Comparison of ENCODE assay signal across 13 mouse cellular contexts in the genomic region with DNA sequence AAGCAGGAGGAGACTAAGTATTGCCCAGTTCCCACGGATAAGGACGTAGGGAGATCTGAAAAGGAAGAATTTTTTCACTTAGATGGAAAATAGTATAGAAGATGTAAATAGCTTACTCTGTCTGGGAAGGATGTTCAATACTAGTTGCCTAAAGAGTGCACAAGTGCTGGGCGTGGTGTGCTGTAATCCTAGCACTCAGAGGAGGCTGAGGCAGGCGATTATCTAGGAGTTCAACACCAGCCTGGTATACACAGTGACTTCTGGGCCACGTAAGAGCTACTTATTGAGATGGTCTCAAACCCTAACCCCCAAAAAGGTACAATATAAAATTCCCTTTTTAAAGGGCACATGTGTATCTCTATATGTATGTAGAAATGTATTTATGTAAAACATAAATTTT. TPM values are rescaled to one million over a fixed set of nuclear protein-coding genes. Genes with fewer than 3 reads are reported as not detected.
DNase-seq lines count a peak whose midpoint lies in the region; ATAC-seq lines count a peak whose summit lies in the region.
"Had no signal": no experiment of that assay in that cellular context is flagged by ENCODE, and none has a peak within 500 bp of the region (broad histone marks: within the 10 kb centered on the region; RNA-seq: fewer than 3 reads in every experiment).

No protein-coding gene starts in this region.

- H3K9ac ChIP-seq in neural tube, embryonic 12.5 days = no peak overlapping the region
- no peak overlapping the region for H3K9ac ChIP-seq in liver, embryonic 13.5 days

- peaks cover 26% of the 10 kb centered on the region for H3K36me3 ChIP-seq in heart, embryonic 10.5 days
- H3K36me3 ChIP-seq in neural tube, embryonic 12.5 days = 0 out of 2 replicates have a peak, but pooled peaks cover 3% of the 10 kb centered on the region
- H3K36me3 ChIP-seq in liver, embryonic 13.5 days = peaks cover 10% of the 10 kb centered on the region

- H3K9me3 ChIP-seq in heart, embryonic 10.5 days = no peaks in the 10 kb centered on the region
- no peaks in the 10 kb centered on the region for H3K9me3 ChIP-seq in neural tube, embryonic 12.5 days
- H3K9me3 ChIP-seq in liver, embryonic 13.5 days (replicated peaks) = no peaks in the 10 kb centered on the region

- no peaks in the 10 kb centered on the region for H3K27me3 ChIP-seq in heart, embryonic 10.5 days (ENCODE audit: insufficient read depth, poor library complexity, severe bottlenecking)
- H3K27me3 ChIP-seq in neural tube, embryonic 12.5 days (replicated peaks) = no peaks in the 10 kb centered on the region
- no peaks in the 10 kb centered on the region for H3K27me3 ChIP-seq in liver, embryonic 13.5 days

- no peak for ATAC-seq in neural tube, embryonic 12.5 days (ENCODE audit: low FRiP score, low read depth)
- ATAC-seq in liver, embryonic 13.5 days (ENCODE audit: low read depth) = peak; percentile 43; the same call in 1 of the 2 replicates
- no peak for ATAC-seq in frontal cortex, adult (ENCODE audit: low TSS enrichment)

- peak overlapping the region; percentile 38; the same call in 1 of the 2 replicates for H3K4me2 ChIP-seq in neural tube, embryonic 12.5 days (replicated peaks)
- H3K4me2 ChIP-seq in liver, embryonic 13.5 days = 0 out of 2 replicates have a peak overlapping the region, but pooled peaks have one; percentile 10

- DNase-seq in heart, embryonic 10.5 days (ENCODE audit: low spot score) = peak; percentile 70
- DNase-seq in heart, adult 9 months (ENCODE audit: low spot score in 2 of 2) = no peak
- DNase-seq in neural tube, embryonic 10.5 days (ENCODE audit: extremely low spot score, low spot score) = no peak
- peak; percentile 42 for DNase-seq in liver, embryonic 13.5 days
- no peak for DNase-seq in layer of hippocampus, postnatal 14 days (ENCODE audit: low spot score in 2 of 2)
- DNase-seq in right cerebral cortex, postnatal 14 days = no peak
- DNase-seq: adrenal gland, postnatal 25 days; cerebellum, postnatal 10 days; heart, postnatal 14 days had no signal

- H3K4me1 ChIP-seq in heart, embryonic 10.5 days = 0 out of 2 replicates have a peak, but pooled peaks cover 10% of the 10 kb centered on the region
- peaks cover 6% of the 10 kb centered on the region for H3K4me1 ChIP-seq in neural tube, embryonic 12.5 days
- H3K4me1 ChIP-seq in liver, embryonic 13.5 days (replicated peaks) = peaks cover 27% of the 10 kb centered on the region

- no peak overlapping the region for H3K4me3 ChIP-seq in heart, embryonic 10.5 days
- H3K4me3 ChIP-seq in neural tube, embryonic 12.5 days = no peak overlapping the region
- no peak overlapping the region for H3K4me3 ChIP-seq in liver, embryonic 13.5 days (replicated peaks)

- WGBS in heart, embryonic 10.5 days = 77% methylated on average over 5 of the region's 5 CpGs
- 89% methylated on average over 5 of the region's 5 CpGs for WGBS in neural tube, embryonic 12.5 days
- WGBS in liver, embryonic 13.5 days (ENCODE audit: insufficient replicate concordance) = 55% methylated on average over 5 of the region's 5 CpGs

- no peak overlapping the region for H3K27ac ChIP-seq in heart, embryonic 10.5 days
- no peak overlapping the region for H3K27ac ChIP-seq in neural tube, embryonic 12.5 days
- peak overlapping the region; percentile 29; the same call in 1 of the 2 replicates for H3K27ac ChIP-seq in liver, embryonic 13.5 days
- H3K27ac ChIP-seq: kidney, postnatal 0 days; macrophage had no signal

RNA-seq across cellular contexts. Expression of gene Kansl1, which starts 1.0 kb away (rescaled TPM):
- 15.3 and 19.3 TPM in 2 replicates for polyA plus RNA-seq in heart, embryonic 10.5 days (2016; fragmentation: Nextera tagmentation; extraction: Ambion mirVana)
- polyA plus RNA-seq in neural tube, embryonic 12.5 days (2016; fragmentation: Nextera tagmentation; extraction: Ambion mirVana) = 30.9 and 34.2 TPM in 2 replicates
- 4.8 and 6.4 TPM in 2 replicates for polyA plus RNA-seq in liver, embryonic 13.5 days (2015; fragmentation: Nextera tagmentation; extraction: Ambion mirVana)
- total RNA-seq in layer of hippocampus, postnatal 14 days (2021) = 10 to 100 TPM; 59.5 to 63.1 TPM

Comparison
In these comparisons a context has a peak if more than half of its experiments do, and no peak if none do; other contexts are left out.
1. DNase-seq: peak in heart, embryonic 10.5 days (single experiment) and liver, embryonic 13.5 days (single experiment); none in heart, adult 9 months (0 of 2), neural tube, embryonic 10.5 days (single experiment), layer of hippocampus, postnatal 14 days (0 of 2) and right cerebral cortex, postnatal 14 days (single experiment).